Mouse (Mus musculus) kidney, embryonic 15.5 days (tissue): ENCODE results near the gene Cd300c. TPM values are rescaled to one million over a fixed set of nuclear protein-coding genes. Genes with fewer than 3 reads are reported as not detected.
"Not testable (repeated sequence)": the region's sequence is repeated elsewhere in the genome, so short reads cannot be mapped to it uniquely, and the experiment has no call there.

Source experiments
- ATAC-seq: fragments of 200-750 bp; cut with Nextera tagmentation; replicated peaks from 2 replicates; pipeline ENCODE4 v1.8.0; 2017; ENCODE audit warnings: moderate TSS enrichment; ENCODE audit not compliant: low FRiP score
- H3K27ac ChIP-seq: fragments of 300-500 bp; sonication (generic); 2 replicates; pipeline ENCODE4 v1.5.1; 2015; ENCODE audit warnings: mild to moderate bottlenecking, inconsistent platforms
- H3K27me3 ChIP-seq: fragments of 300-500 bp; sonication (generic); 2 replicates; pipeline ENCODE4 v1.6.1; 2015; ENCODE audit warnings: inconsistent platforms
- H3K36me3 ChIP-seq: fragments of 300-500 bp; sonication (generic); 2 replicates; pipeline ENCODE4 v1.6.1; 2015; ENCODE audit warnings: inconsistent platforms
- H3K4me1 ChIP-seq: fragments of 300-500 bp; sonication (generic); 2 replicates; pipeline ENCODE4 v1.6.1; 2015; ENCODE audit warnings: inconsistent platforms
- H3K4me2 ChIP-seq: fragments of 300-500 bp; sonication (generic); 2 replicates; pipeline ENCODE4 v1.6.1; 2015; ENCODE audit warnings: moderate library complexity, mild to moderate bottlenecking, inconsistent platforms
- H3K4me3 ChIP-seq: fragments of 300-500 bp; sonication (generic); replicated peaks from 2 replicates; pipeline ENCODE4 v1.5.1; 2015; ENCODE audit warnings: mild to moderate bottlenecking, inconsistent platforms
- H3K9ac ChIP-seq: fragments of 300-500 bp; sonication (generic); 2 replicates; pipeline ENCODE4 v1.6.1; 2015; ENCODE audit warnings: mild to moderate bottlenecking, inconsistent platforms
- H3K9me3 ChIP-seq: fragments of 300-500 bp; sonication (generic); replicated peaks from 2 replicates; pipeline ENCODE4 v1.6.1; 2016; ENCODE audit warnings: inconsistent platforms
- WGBS: fragments of 180-500 bp; shearing (Covaris S2); methylation state at CpG from one replicate; pipeline ENCODE4 v1.1.7; 2015; ENCODE audit warnings: mixed read lengths; 5-methylcytosine and 5-hydroxymethylcytosine counted together
- polyA plus RNA-seq: library from polyadenylated mRNA; unstranded; fragments of >200 nt; fragmentation: Nextera tagmentation; extraction: Ambion mirVana; gene quantifications from 2 replicates; pipeline ENCODE4 v1.2.1, GENCODE M21; 2015

The Cd300c gene
- not detected in 2 replicates for polyA plus RNA-seq

DNA sequence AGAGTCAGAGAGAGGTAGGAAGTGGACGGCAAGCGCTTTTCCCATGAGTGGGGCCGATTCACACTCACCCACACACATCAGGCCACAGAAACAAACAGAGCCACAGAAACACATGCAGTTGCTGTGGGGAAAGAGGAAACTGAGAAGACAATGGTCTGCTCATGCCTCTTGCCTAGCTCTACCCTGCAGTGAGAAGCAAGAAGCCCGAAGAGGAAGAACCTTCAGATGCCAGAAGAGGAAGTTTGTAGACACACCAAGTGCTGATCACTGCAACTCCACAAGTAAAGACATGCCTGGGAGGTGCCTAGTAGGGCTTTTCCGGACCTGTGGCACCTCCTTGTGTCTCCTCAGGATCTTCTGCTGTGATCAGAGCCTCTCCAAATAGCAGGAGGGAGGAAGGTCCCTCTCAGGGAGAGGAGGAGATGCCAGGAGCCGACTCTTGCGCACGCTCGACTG is at the start of gene Cd300c:
Gene Cd300c (minus strand): TSS at position 406 of the 456 bp plus-strand sequence.
- no peak for ATAC-seq
- no peak within 1 kb of the TSS for H3K9ac ChIP-seq
- no peaks in the 10 kb centered on the region for H3K27me3 ChIP-seq
- no peak within 1 kb of the TSS for H3K4me3 ChIP-seq
- no peak within 1 kb of the TSS for H3K4me2 ChIP-seq
- 70% methylated on average over 9 of the region's 9 CpGs for WGBS
- H3K4me1 ChIP-seq: no peaks in the 10 kb centered on the region
- H3K27ac ChIP-seq: no peak within 1 kb of the TSS
- H3K36me3 ChIP-seq: no peaks in the 10 kb centered on the region
- H3K9me3 ChIP-seq: peaks cover 4% of the 10 kb centered on the region

DNA sequence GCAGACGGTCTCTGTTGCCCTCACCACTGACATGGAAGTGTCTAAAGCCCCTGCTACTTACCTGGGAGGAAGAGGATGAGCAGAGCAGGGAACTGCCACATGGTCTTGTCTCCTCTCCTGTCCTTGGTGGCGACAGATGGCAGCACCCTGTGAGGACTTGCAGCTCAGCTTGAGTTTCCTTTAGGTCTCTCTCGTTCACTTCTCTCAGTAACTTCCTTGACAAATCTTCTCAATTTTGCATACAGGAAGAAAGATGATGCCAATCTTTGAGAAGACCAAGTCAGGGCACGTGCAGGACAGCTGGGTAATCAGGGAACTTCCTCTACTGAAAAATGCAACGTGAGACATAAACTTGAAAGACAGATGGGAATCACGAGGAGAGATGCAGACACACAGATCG is 47.1 kb upstream of the Cd300c start, which contains the start of gene Cd300ld2:
Gene Cd300ld2 (minus strand): TSS at position 101 of the 400 bp plus-strand sequence.
- H3K4me1 ChIP-seq, H3K9ac ChIP-seq, ATAC-seq, H3K27ac ChIP-seq, H3K36me3 ChIP-seq, H3K4me3 ChIP-seq, H3K4me2 ChIP-seq, H3K9me3 ChIP-seq, H3K27me3 ChIP-seq: not testable (repeated sequence)
- WGBS: no CpG with 5 or more reads among the region's 7 CpGs

DNA sequence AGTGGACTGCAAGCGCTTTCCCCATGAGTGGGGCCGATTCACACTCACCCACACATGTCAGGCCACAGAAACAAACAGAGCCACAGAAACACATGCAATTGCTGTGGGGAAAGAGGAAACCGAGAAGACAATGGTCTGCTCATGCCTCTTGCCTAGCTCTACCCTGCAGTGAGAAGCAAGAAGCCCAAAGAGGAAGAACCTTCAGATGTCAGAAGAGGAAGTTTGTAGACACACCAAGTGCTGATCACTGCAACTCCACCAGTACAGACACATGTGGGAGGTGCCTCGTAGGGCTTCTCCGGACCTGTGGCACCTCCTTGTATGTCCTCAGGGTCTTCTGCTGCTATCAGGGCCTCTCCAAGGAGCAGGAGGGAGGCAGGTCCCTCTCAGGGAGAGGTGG is 35.1 kb upstream of the Cd300c start:
- H3K9ac ChIP-seq: no peak overlapping the region
- no peak for ATAC-seq
- H3K4me3 ChIP-seq: no peak overlapping the region
- no peaks in the 10 kb centered on the region for H3K36me3 ChIP-seq
- no peak overlapping the region for H3K27ac ChIP-seq
- H3K27me3 ChIP-seq: no peaks in the 10 kb centered on the region
- no peak overlapping the region for H3K4me2 ChIP-seq
- WGBS: 85% methylated on average over 5 of the region's 5 CpGs
- no peaks in the 10 kb centered on the region for H3K9me3 ChIP-seq
- H3K4me1 ChIP-seq: no peaks in the 10 kb centered on the region

DNA sequence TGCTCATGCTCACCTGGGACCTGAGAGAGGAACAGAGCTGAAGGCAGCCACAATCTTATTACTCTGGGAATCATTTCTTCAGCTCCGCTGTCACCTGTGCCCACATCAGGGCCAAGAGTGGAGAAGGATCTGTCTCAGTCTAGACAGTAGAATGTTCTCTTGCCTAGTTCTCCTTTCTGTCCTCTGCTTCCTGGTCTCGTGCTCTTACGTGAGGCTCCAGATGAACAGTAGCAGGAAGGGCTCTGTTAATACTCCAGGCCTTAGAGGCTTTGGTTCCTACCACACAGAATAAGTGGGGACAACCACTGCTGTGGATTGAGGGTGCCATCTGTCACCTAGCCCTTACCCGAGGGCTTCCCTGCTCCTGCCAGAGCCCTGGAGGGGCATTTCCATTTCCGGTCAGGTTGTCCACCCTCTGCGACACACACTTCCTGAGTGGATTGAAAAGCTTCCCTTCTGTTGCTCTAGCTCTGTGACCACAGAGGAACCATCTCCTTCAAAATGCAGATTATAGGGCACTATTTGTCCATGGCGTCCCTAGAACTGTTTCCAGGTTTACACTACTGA is 32.6 kb upstream of the Cd300c start, which contains the start of gene Cd300c2:
Gene Cd300c2 (minus strand): TSS at position 407 of the 567 bp plus-strand sequence.
- Histone ChIP-seq H3K4me1 (no peaks in the 10 kb centered on the region), H3K4me3 (no peak within 1 kb of the TSS), H3K36me3 (no peaks in the 10 kb centered on the region), H3K9me3 (no peaks in the 10 kb centered on the region), H3K9ac (no peak within 1 kb of the TSS), H3K27ac (no peak within 1 kb of the TSS), H3K4me2 (no peak within 1 kb of the TSS), H3K27me3 (no peaks in the 10 kb centered on the region)
- WGBS: 82% methylated on average over 7 of the region's 7 CpGs
- ATAC-seq: no peak

DNA sequence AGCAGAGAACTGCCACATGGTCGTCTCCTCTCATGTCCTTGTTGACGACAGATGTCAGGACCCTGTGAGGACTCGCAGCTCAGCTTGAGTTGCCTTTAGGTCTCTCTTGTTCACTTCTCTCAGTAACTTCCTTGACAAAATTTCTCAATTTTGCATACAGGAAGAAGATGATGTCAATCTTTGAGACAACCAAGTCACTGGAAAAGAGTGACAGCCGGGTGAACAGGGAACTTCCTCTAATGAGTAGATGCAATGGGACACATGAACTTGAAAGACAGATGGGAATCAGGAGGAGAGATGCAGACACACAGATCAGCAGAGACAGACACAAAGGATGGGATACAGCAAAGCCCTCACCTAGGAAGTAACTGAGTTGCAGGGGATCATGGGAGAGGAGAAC is 20.8 kb upstream of the Cd300c start, which contains the start of gene Cd300ld:
Gene Cd300ld (minus strand): TSS at position 130 of the 400 bp plus-strand sequence.
- Histone ChIP-seq H3K27ac (no peak within 1 kb of the TSS), H3K4me3 (no peak within 1 kb of the TSS), H3K9me3 (no peaks in the 10 kb centered on the region), H3K27me3 (no peaks in the 10 kb centered on the region), H3K9ac (no peak within 1 kb of the TSS), H3K4me2 (no peak within 1 kb of the TSS), H3K4me1 (no peaks in the 10 kb centered on the region), H3K36me3 (no peaks in the 10 kb centered on the region)
- no peak for ATAC-seq
- 69% methylated on average over 4 of the region's 4 CpGs for WGBS

DNA sequence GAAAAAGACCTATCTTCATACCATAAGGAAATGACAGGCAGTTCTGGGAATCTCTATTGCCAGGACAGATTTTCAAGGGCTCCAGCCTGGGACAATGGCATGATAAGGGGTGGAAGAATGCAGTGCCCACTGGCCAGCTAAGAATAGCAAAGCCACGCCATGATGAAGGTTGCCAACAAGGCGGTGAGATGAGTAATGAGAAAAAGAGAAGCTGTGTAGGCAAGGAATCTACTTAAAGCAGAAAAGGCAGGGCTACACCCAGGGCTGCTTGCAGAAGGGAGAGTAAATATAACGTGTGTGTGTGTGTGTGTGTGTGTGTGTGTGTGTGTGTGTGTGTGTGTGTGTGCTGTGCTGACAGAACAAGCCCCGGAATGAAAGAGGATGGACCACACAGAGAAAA is 12.9 kb upstream of the Cd300c start:
- Histone ChIP-seq H3K4me2 (no peak overlapping the region), H3K27ac (no peak overlapping the region), H3K4me3 (no peak overlapping the region), H3K9me3 (peaks cover 21% of the 10 kb centered on the region), H3K4me1 (no peaks in the 10 kb centered on the region), H3K27me3 (no peaks in the 10 kb centered on the region), H3K36me3 (no peaks in the 10 kb centered on the region), H3K9ac (no peak overlapping the region)
- 83% methylated on average over 4 of the region's 4 CpGs for WGBS
- ATAC-seq: no peak

DNA sequence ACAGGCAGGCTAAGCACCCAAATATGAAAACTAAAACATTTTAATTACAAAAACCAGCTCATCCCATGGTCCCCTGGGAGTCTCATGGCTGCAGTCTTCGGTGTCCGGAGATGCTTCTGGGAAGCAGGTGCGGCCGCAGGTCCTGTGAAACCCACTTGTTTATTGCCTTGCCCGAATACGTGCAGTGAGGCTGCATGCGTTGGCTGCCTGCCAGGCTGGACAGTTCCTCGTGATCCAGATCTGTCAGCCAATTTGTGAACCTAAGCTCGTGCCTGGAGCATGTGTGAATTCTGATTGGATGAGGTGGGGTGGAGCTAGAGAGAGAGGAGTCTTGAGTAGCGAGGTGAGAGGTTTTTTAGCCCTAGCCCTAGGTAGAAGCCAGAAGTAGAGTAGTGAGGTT is 3.8 kb upstream of the Cd300c start:
- H3K36me3 ChIP-seq: no peaks in the 10 kb centered on the region
- ATAC-seq: no peak
- no peak overlapping the region for H3K4me2 ChIP-seq
- WGBS: 83% methylated on average over 10 of the region's 10 CpGs
- H3K27ac ChIP-seq: no peak overlapping the region
- no peak overlapping the region for H3K9ac ChIP-seq
- peaks cover 12% of the 10 kb centered on the region for H3K9me3 ChIP-seq
- no peak overlapping the region for H3K4me3 ChIP-seq
- no peaks in the 10 kb centered on the region for H3K27me3 ChIP-seq
- no peaks in the 10 kb centered on the region for H3K4me1 ChIP-seq

DNA sequence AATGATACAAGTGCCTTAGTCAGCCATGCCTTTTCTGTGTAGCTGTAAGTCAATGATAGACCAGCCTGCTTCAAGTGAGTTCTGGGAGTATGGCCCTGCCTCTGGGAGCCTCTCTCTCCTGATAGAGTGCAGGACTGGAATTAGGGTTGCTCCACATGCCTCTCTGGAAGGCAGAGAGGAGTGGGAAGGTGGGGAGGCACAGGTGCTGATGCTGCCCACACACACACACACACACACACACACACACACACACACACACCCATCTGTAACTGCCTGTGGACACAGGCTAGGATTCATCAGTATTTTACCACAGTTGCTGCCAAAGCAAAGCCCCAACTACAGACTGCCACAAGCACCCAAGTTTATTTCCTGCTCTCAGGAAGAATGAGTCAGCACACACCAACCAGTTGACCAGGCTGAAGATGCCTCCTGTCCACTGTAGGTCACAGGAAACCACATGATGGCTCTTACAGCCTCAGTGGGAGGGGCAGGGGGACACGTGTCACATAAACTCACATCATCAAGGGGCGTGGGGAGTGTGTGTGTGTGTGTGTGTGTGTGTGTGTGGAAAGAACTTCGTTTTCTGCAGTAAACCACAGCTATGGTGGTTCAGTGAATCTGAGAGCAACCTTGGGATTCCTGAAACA is 3.7 kb downstream of the Cd300c start:
- Histone ChIP-seq H3K4me2 (no peak overlapping the region), H3K36me3 (no peaks in the 10 kb centered on the region), H3K4me1 (no peaks in the 10 kb centered on the region), H3K4me3 (no peak overlapping the region), H3K27ac (no peak overlapping the region), H3K9ac (no peak overlapping the region), H3K27me3 (no peaks in the 10 kb centered on the region), H3K9me3 (no peaks in the 10 kb centered on the region)
- WGBS: 44% methylated on average over 3 of the region's 3 CpGs
- no peak for ATAC-seq

DNA sequence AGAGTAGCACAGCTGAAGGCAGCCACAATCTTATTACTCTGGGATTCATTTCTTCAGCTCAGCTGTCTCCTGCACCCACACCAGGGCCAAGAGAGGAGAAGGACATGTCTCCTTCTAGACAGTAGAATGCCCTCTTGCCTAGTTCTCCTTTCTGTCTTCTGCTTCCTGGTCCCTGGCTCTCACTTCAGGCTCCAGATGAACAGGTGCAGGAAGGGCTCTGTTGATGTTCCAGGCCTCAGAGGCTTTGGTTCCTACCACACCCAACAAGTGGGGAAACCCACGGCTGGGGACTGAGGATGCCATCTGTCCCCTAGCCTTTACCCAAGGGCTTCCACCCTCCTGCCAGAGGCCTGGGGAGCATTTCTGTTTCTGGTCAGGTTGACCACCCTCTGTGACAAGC is 8.6 kb downstream of the Cd300c start:
- Histone ChIP-seq H3K4me3 (no peak overlapping the region), H3K9ac (no peak overlapping the region), H3K36me3 (no peaks in the 10 kb centered on the region), H3K4me1 (no peaks in the 10 kb centered on the region), H3K4me2 (no peak overlapping the region), H3K9me3 (no peaks in the 10 kb centered on the region), H3K27ac (no peak overlapping the region), H3K27me3 (no peaks in the 10 kb centered on the region)
- WGBS: 50% methylated on average over 1 of the region's 1 CpGs
- ATAC-seq: no peak

DNA sequence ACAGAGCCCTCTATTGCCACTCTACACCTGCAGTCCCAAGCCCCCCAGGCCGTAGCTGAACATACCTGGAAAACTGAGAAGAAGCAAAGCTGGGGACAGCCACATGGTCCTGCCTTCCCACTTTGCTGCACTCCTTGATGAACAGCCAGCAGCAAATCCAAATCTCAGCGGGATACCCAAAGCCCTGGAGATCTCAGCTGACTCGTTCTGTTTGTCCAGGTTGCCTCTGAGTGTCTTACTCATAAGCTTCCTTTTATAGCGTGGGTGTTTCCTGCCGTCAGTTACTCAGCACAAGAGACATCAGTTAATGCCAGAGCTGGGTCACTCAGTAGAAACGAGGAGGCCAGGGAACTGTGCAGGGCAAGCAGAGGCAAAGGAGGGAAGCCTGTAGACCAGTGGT is 34.8 kb downstream of the Cd300c start, which contains the start of gene Cd300lb:
Gene Cd300lb (minus strand): TSS at position 243 of the 400 bp plus-strand sequence.
- no peaks in the 10 kb centered on the region for H3K9me3 ChIP-seq
- WGBS: 42% methylated on average over 6 of the region's 6 CpGs
- H3K9ac ChIP-seq: no peak within 1 kb of the TSS
- no peak within 1 kb of the TSS for H3K4me2 ChIP-seq
- no peaks in the 10 kb centered on the region for H3K4me1 ChIP-seq
- no peaks in the 10 kb centered on the region for H3K36me3 ChIP-seq
- ATAC-seq: no peak
- no peak within 1 kb of the TSS for H3K4me3 ChIP-seq
- H3K27ac ChIP-seq: no peak within 1 kb of the TSS
- no peaks in the 10 kb centered on the region for H3K27me3 ChIP-seq

DNA sequence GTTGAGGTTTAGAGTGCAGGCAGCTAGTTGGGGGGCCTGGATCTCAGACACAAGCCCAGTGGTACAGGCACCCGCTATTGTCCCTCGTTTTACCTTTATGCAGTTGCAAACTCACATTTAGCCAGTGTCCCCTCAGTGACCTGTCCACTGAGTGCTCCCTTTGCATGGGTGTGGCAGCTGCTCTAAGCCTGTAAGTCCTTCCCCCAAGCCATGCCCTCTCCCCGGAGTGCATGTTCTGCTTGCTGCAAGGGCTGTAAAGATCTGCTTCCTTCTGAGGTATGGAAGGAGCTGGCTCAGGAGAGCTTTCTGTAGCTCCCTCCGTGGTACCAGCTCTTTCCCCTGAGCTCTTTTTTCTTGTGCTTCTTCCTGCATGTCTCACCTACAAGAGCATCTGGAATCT is 35.4 kb downstream of the Cd300c start:
- Histone ChIP-seq H3K9ac (no peak overlapping the region), H3K4me3 (no peak overlapping the region), H3K27me3 (no peaks in the 10 kb centered on the region), H3K36me3 (no peaks in the 10 kb centered on the region), H3K9me3 (no peaks in the 10 kb centered on the region), H3K27ac (no peak overlapping the region), H3K4me2 (no peak overlapping the region), H3K4me1 (no peaks in the 10 kb centered on the region)
- no peak for ATAC-seq
- 74% methylated on average over 4 of the region's 4 CpGs for WGBS

DNA sequence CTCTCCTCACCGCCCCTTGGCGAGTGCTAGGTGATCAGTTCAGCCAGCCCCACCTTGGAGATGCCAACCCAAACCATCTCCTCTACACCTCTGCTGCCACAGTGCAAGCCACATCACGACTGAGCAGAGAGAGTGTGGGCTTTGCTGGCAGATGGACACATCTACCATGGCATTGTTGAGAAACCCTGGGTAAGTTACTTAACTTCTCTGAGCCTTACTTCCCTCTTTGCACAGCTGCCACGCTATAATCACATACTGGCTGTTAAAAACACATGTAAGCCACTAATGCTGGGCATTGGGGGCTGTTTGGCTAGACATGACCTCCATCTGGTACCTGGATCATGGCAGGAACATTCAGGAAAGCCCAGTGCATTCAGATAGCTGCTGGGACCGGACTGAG is 37.9 kb downstream of the Cd300c start:
- no peaks in the 10 kb centered on the region for H3K36me3 ChIP-seq
- no peak overlapping the region for H3K4me2 ChIP-seq
- no peak overlapping the region for H3K9ac ChIP-seq
- H3K27ac ChIP-seq: no peak overlapping the region
- H3K9me3 ChIP-seq: no peaks in the 10 kb centered on the region
- no peak overlapping the region for H3K4me3 ChIP-seq
- no peak for ATAC-seq
- no peaks in the 10 kb centered on the region for H3K27me3 ChIP-seq
- H3K4me1 ChIP-seq: no peaks in the 10 kb centered on the region
- 83% methylated on average over 5 of the region's 5 CpGs for WGBS
